Mouse (Mus musculus) stomach, postnatal 0 days (tissue): ENCODE data around the gene Mov10l1.

Experiments
- CTCF ChIP-seq: IDR thresholded peaks from 2 replicates; pipeline ENCODE4 v1.5.1; 2016; ENCODE audit warnings: antibody characterized with exemption, low read depth, mild to moderate bottlenecking, moderate library complexity
- EP300 ChIP-seq: optimal IDR thresholded peaks from 2 replicates; pipeline ENCODE3; 2016; ENCODE audit warnings: antibody characterized with exemption

DNA sequence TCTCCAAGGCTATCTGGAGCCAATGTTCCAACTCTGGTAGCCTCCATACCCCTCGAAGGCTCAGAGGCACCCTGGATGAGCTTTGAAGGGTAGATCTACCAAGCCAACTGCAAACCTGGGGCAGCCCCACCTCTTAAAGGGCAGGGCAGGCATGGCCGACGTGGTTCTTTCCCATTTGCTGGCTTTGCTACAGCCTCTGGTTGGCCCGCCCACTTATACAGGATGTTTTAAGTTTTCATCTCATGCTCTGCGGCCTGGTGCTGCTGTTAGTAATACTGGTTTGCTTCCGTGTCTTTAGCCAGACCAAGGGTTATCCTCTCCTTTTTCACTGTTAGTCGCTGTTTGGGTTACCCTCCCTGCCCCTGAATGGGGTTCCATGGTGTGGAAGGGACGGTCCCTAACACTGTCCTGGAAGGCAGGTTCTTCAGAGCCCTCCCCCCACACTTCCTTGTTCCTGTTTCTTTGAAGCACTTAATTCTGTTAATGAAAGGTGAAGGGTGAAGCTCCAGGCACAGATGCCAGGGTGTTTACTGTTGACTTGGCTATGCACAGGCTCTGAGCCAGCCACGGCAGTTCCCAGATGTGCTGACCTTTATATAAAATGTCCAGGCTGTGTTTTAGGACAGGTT, 95.6 kb downstream of the Mov10l1 start:
- TF ChIP-seq EP300: no peak
- TF ChIP-seq CTCF: no peak
